Mouse (Mus musculus) T-helper 2 cell (primary cell): ENCODE results near the gene Rgl3.

ENCODE experiments used
- in situ Hi-C: fragments of 300-600 bp; cut with MboI, MseI; formaldehyde crosslinking; loops from one replicate; pipeline ENCODE4 v1.15.1; 2025; ENCODE audit warnings: high pct_unique_total_duplicates

The Rgl3 gene

GRCm38 (mm10) chr9:21983911-21984310, 5.3 kb downstream of the Rgl3 start:
- in situ Hi-C loops: no loop called here

DNA sequence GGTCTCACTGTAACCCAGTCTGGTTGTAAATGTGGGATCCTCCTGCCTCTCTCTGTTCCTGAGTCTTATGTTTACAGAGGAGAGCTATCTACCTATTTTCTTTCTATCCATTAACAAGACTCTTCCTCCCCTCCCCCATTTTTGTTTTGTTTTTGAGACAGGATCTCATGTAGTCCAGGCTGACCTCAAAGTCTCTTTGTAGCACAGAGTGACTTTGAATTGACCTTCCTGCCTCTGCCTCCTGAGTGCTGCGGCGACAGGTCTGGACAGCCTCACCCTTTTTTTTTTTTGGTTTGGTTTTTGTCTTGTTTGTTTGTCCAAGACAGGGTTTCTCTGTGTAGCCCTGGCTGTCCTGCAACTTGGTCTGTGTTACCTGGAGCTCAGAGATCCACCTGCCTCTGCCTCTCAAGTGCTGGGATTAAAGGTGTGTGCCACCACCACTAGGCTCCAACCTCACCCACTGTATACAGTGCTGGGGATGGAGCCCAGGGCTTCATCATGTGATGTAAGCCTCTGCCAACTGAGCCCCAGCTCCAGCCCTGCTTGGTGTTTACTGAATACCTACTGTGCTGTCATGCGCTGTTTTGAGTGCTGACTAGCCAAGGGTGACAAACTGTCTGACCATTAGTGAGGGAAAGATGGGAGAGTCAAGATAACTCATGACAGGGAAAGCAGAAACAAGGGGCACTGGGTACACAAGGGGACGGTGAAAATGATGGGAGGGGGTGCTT, 10.7 kb downstream of the Rgl3 start:
- in situ Hi-C loops: no loop called here

DNA sequence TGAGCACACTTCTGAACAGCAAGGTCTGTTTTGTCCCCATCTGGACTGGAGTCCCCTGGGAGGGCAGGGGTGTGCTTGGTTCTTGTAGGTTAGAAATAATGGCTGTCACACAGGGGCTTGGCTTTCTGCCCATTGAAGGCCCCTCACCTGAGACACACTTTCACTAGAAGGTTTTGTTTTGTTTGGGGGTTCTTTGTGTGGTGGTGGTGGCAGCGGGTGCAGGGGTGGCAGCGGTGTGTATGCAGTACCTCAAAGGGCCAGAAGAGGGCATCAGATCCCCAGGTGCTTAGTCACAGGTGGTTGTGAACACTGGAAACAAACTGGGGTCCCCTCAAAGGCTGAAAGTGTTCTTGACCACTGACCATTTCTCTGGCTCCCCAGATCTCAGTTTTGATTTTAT, 11.3 kb downstream of the Rgl3 start:
- in situ Hi-C loops: no loop called here

DNA sequence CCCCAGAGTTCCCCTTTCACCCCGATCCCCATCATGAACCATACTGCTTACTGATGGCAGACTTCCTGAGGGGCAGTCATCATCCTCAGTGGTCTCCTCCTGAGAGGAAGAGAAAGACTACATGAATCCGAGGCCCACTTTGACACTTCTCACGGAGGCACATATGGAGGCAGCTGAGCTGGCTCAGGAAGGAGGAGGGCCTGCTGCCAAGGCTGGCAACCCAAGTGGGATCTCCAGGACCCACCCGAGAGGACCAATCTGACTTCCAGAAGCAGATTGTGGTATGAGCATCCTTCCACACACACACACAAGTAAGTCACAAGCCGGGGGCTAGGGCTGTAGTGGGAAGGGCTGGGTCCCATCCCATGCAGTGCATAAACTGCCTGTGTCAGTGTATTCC, 11.9 kb downstream of the Rgl3 start:
- in situ Hi-C loops: no loop called here

DNA sequence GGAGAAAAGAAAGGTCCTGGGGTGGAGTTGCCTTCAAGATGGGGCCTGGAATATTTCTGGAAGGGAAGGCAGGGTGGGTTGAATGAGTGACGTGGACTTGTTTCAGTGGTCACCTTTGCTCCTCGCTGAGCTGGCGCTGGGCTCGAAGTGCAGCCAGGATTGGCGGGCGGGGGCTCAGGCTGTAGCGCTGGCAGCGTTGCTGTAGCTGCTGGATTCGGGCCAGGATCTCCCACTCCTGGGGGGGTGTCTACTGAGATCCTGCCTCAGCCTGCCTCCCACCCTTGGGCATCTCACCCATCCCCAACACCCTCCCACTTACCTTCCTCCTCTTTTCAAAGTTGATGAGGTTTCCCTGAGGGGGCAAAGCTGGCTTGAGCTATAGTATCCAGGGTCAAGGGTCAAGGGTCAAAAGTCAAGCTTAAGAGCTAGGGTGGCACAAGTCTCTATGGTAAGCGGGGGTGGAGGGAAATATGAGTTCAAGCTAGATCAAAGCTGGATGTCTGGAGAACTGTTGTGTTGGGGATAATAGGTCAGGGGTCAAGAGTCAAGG, 12.5 kb downstream of the Rgl3 start:
- in situ Hi-C loops: no loop called here

DNA sequence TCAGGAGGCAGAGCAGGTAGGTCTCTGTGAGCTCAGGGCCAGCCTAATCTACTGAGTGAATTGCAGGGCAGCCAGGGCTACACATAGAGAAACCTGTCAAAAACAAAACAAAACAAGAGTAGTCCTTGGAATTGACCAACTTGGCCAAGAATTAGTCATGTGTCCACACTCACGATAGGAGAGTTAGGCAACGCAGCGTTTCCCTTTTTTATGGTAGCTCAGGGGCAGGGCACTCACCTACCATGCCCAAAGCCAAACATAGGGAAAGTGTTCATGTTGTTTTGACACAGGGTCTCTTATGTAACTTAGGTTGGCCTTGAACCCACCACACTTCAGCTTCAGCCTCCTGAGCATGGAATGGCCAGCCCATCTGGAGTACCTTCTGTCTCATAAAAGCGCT, 19.9 kb downstream of the Rgl3 start:
- in situ Hi-C loops: no loop called here

GRCm38 (mm10) chr9:21968883-21969282, 20.4 kb downstream of the Rgl3 start:
- in situ Hi-C loops: no loop called here

- in situ Hi-C loops: no loop called here
These were observed 25.8 kb downstream of the Rgl3 start, which contains the start of gene Epor for GRCm38 (mm10) chr9:21963417-21963816. TSS of gene Epor (minus strand) at chr9:21963506.

DNA sequence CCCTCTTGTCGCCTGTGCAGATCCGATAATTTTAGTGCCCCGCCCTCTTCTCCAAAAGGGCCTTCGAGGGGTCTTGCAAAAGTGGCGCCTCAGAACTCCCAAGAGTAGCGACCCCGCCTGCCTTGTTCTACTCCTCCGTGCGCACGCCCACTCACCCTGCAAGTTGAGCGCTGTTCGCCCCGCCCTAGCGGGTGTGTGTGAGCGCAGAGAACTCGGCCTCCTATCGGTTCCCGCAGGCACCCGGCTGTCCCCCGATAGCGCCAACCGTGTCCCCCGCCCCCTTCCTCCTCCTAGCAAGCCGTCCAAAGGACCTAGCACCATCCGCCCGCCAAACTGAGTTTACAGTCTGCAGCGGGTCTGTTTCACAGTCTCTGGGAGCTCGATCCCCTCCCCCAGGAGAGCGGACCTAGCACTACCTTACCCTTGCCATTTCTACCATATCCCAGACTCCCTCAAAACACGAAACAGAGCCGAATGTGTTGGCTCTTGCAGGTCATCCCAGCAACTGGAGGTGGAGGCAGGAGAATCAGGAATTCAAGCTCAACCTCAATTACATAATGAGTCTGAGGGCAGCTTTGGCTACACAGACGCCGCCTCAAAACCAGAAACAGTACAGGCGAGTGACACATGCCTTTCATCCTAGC, 26.7 kb downstream of the Rgl3 start:
- in situ Hi-C loops: no loop called here

DNA sequence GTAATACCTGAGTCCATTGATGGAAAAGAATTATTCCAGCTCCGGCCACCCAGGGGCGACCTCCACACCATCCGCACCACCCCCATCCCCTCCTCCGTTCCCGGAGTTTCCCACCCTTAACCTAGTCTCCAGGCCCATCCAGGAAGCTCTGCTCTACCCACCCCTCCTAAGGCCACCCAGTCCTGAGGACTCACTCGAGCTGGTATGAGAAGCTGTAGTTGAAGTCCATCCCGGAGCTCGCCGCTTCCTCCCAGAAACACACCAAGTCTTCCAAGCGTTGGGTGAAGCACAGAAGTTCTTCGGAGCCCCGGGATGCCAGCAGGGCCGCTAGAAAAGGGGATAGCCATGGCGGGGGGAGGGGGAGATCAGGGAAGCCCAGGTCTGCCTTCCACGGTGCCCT, 27.2 kb downstream of the Rgl3 start:
- in situ Hi-C loops: no loop called here

DNA sequence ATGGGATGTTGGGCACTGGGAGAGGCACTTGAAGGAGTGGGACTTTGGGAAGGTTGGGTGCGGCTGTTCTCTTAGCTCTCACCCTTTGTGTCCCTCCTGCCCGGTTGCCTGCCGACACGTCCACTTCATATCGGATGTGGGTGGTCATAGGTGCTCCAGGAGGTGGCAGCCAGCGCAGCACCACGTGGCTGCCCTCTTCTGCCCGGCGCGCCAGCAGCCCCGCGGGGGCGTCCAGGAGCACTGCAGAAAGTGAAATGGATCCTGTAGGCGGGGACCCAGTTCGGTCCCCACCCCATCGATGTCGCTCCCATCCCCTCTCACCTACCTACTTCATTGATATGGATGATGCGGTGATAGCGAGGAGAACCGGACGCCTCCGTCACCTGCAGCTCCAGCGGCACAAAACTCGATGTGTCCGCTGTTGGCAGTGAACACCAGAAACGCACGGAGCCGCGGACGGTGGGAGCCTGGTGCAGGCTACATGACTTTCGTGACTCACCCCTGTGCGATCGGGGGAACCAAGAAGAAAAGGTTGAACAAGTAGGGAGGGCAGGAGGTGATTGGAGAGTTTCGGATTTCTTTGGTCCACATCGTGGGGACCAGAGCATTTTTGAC, 27.8 kb downstream of the Rgl3 start:
- in situ Hi-C loops: no loop called here

GRCm38 (mm10) chr9:21960558-21961208, 28.6 kb downstream of the Rgl3 start:
- in situ Hi-C loops: no loop called here

- in situ Hi-C loops: no loop called here
These were observed 29.1 kb downstream of the Rgl3 start for GRCm38 (mm10) chr9:21960135-21960534.

- in situ Hi-C loops: no loop called here
These were observed 30.0 kb downstream of the Rgl3 start for GRCm38 (mm10) chr9:21959244-21959643.

- in situ Hi-C loops: no loop called here
These were observed 30.9 kb downstream of the Rgl3 start for GRCm38 (mm10) chr9:21958372-21958771.

- in situ Hi-C loops: no loop called here
These were observed 33.5 kb downstream of the Rgl3 start, which contains the start of gene Swsap1 for GRCm38 (mm10) chr9:21955570-21956281. TSS of gene Swsap1 (plus strand) at chr9:21955755.

DNA sequence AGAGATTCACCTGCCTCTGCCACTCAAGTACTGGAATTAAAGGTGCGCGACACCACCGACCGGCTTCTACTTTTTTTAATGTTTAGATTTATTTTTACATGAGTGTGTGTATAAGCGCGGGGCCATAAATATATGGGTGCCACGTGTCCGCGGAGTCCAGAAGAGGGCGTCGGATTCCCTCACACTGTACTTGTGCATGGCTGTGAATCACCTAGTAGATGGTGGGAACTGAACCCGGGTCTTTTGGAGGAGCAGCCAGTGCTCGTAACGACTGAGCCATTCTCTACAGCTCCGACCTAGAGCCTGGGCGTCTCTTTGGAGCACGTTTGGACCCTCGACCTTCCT, 34.0 kb downstream of the Rgl3 start:
- in situ Hi-C loops: no loop called here

GRCm38 (mm10) chr9:21954635-21955034, 34.6 kb downstream of the Rgl3 start:
- in situ Hi-C loops: no loop called here

DNA sequence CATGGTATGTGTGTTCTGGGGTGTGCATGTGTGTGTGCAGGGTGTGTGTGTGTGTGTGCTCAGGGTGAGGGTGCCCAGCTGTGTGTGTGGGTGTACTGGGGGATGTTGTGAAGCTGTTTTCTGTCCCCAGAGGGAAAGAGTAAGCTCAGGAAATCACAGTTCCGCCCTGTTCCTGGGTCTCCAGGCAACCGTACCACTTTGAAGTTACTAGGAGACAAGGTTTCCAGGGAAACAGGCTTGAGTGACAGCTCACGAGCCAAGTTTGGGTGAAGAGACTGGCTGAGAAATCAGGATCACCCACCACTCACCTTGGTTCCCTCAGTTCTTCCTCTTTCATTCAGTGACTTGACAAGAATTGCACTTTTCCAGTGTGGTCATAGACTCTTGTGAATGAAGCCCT, 35.6 kb downstream of the Rgl3 start:
- in situ Hi-C loops: no loop called here

DNA sequence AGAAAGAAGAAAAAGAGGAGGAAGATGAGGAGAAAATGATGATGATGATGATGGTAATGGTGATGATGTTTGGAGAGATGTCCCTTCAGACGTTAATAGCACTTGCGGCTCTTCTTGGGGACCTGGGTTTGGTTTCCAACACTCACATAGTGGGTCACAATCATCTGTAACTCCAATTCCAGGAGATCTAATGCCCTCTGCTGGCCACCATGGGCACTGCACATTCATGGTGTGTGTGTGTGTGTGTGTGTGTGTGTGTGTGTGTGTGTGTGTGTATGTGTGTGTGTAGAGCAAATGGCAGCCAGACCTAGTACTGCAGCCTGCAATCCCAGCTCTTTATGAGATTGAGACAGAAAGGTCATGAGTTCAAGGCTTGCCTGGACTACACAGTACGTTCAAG, 37.3 kb downstream of the Rgl3 start:
- in situ Hi-C loops: no loop called here

GRCm38 (mm10) chr9:21950322-21950721, 38.9 kb downstream of the Rgl3 start:
- in situ Hi-C loops: no loop called here

- in situ Hi-C loops: no loop called here
These were observed 40.5 kb downstream of the Rgl3 start for GRCm38 (mm10) chr9:21948790-21949189.
